Mouse (Mus musculus) olfactory bulb, adult 2 months (tissue): ENCODE measurements around the gene Mgrn1.

Experiments
- CTCF ChIP-seq: fragments of 200-500 bp; IDR thresholded peaks from 2 replicates; pipeline ENCODE4 v1.5.1; 2012; ENCODE audit warnings: low read depth, mild to moderate bottlenecking, low read length, moderate library complexity; ENCODE audit not compliant: insufficient read depth
- POLR2A ChIP-seq: fragments of 200-500 bp; IDR thresholded peaks from 2 replicates; pipeline ENCODE4 v1.6.1; 2012; ENCODE audit warnings: mild to moderate bottlenecking, low read depth, low read length, moderate library complexity; ENCODE audit not compliant: insufficient read depth

DNA sequence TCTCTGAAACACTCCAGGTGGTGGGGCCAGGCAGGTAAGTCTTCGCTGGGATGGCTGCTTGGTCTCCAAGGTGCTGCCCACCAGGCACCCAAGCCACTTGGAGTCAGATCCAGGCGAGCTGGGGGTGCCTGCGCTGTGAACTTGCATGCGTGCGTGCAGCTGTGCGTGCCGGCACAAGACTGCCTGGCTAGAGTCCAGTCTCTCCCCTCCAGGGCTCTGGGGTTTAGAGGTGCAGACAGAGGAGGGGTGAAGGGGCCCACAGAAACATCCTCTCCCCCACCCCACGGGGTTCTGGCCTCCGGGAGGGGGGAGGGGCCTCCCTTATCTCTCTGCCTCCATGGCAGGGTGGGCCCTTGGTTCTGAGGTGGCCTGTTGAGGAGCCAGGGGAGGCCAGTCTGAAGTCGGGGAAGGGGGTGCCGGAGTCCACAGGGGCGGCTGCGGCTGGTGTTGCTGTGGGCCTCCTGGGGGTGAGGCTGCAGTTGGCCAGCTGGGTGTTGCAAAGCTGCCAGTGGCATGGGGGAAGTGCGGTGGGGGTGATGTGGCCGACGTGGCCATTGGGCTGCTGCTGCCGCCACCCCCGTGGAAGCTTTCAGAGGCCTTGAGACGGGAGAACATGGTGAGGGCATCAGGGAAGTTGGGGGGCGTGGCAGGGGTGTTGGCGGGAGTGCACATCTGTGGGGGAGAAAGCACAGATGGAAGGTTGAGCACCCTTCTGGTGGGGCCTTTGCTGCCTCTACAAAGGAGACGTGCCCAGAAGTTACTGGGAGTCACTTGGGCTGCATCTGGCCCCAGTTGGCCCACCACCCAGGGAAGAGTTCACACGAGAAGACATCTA lies 10.6 kb upstream of the Mgrn1 start:
- TF ChIP-seq CTCF (no peak), POLR2A (no peak)
